Mouse (Mus musculus) erythroid progenitor cell, adult 5-6 weeks (primary cell): ENCODE results near the gene Sp2. TPM values are rescaled to one million over a fixed set of nuclear protein-coding genes. Genes with fewer than 3 reads are reported as not detected.

Source experiments
- ATAC-seq: replicated peaks from 2 replicates; pipeline ENCODE4 v1.8.0; 2016; ENCODE audit warnings: moderate number of reproducible peaks, mild to moderate bottlenecking, moderate TSS enrichment, inconsistent platforms; ENCODE audit not compliant: poor library complexity, low FRiP score, severe bottlenecking
- total RNA-seq, 2 experiments: library from RNA; stranded (forward) in 1 of 2; stranded (reverse) in 1 of 2; fragments of 150-400 nt in 1 of 2; fragments of 186-747, 209-891 nt in 1 of 2; gene quantifications; 2 replicates each; pipeline versions ENCODE4 v1.2.3 to v1.2.4; 2015 to 2017; ENCODE audit warnings: low replicate concordance in 2 of 2

Sp2 gene
- total RNA-seq, 2 experiments from 2014 or later, result 27.8 to 52.4 TPM

- ATAC-seq, result no peak
These were observed 7.9 kb downstream of the Sp2 start for GRCm38 (mm10) chr11:96974813-96975212.

DNA sequence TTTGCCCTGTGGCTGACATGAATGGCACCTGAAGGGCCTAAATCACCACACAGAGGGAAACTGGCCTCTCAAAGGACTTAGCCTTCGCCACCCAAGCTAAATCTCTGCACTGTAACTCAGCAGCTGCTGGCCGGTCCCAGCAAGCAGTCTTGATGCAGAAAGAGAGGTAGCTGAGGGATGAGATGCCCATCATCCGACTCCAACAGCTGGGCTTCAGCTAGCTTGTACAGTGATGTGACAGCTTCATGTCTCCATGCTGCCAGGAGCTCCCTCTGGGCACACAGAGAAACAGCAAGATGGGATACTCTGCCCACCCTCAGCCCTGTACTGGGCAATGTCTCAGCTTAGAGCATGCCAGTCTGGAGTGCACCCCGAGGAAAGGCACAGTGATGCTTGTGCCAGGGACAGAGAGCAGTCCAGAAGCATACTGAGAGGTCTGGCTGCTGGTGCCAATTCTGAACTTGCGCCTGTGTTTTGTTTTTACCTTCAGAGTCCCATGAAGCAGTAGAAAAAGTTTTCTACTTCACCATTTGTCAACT, 9.3 kb downstream of the Sp2 start:
- no peak for ATAC-seq

- ATAC-seq, result no peak
These were observed 9.9 kb downstream of the Sp2 start for GRCm38 (mm10) chr11:96972906-96973305.

- no peak for ATAC-seq
These were observed 12.4 kb downstream of the Sp2 start for GRCm38 (mm10) chr11:96970341-96970740.

GRCm38 (mm10) chr11:96969746-96970145, 13.0 kb downstream of the Sp2 start:
- no peak for ATAC-seq

- peak; percentile 41 for ATAC-seq
These were observed 13.5 kb downstream of the Sp2 start for GRCm38 (mm10) chr11:96969280-96969722.

GRCm38 (mm10) chr11:96968476-96968875, 14.3 kb downstream of the Sp2 start:
- ATAC-seq, result no peak

DNA sequence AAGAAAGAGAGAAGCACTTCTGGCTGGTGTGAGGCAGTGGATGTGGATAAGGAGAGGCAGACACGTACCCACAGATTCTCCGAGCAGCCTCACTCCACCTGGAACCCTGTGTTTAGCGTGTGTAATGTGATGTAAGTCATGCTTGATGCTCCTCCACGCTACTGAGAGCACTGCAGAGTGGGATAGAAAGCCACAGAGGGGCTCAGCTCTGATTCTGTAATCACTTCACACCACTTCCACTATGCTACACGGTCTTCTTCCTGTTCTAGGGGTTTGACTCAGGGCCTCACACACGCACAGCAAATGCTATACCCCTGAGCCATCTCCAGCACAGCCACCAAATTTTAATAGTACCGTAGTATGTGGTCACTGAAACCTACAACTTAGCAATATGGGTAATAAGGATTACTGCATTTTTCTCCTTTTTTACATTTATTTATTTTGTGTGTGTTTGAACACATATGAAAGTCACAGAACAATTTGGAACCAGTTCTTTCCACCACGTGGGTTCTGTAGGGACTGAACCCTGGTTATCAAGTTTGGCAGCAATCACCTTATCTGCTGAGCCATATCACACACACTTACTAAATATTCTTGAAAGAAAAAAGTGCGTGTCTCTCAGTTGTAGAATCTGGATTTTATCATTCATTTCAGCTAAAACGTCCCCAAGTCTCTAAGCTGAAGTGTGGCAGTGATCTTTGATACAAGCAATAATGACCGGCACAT, 15.1 kb downstream of the Sp2 start:
- ATAC-seq, result 0 out of 2 replicates have a peak, but pooled peaks have one; percentile 25

DNA sequence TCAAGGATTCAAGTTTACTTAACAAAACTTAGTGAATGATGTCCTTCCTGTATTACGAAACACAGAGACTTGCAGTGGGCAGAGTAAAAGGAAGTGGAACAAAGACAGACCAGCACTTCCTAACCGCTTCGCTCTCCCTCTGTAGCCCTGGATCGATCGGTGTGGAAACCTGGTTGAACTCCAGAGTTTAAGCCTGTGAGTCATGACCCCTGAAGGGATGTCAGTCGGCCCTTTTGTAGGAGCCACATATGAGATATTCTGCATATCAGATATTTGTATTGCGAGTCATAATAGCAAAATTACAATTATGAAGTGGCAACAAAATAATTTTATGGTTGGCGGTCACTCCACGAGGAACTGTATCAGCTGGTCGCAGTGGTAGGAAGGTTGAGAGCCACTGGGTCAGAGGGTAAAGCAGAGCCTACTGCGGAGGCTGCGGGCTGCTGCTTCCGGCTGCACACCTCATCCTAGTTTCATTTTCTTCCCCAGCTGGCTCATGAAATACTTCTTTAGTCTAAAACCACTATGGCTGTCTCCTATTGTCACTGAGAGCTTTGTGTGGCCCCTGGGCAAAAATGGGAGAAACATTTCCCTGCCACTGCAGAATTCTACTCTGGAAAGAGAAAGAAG, 15.7 kb downstream of the Sp2 start:
- no peak for ATAC-seq

DNA sequence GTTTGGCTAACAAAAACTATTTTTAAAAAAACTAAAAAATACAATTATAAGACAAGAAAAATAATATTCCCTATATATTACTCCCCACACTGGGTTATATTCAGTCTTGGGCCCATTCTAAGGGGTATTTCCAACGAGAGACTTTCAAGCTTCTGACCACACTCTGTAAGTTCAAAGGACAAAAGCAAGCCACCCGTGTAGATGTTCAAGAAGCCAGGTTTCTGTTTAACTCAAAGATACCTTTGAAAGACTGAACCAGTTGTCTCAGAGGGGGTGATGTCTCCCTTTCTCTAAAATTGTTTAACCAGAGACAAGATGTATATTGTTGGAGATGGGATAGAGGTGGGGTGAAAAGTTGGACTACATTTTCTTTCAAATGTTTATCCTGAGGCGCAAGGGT, 16.6 kb downstream of the Sp2 start:
- ATAC-seq, result no peak

DNA sequence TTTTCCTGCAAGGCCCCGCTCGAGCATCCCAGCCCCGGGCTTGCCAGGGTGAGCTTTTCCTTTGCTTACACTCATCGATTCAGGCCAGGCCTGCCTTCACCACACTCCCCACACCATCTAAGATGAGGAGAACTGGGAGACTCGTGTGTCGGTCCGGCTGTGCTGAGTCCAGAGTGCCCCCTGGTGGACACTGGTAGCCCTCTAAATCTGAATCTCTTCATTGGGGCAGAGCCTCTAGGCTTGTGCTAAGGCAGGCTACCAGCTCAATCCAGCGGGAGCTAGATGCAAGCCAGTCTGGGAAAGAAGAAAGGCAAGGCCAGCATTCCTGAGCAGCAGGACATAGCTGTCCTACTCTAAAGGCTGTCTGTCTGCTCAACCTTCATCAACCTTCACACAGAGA, 19.2 kb downstream of the Sp2 start:
- ATAC-seq, result peak; percentile 89

DNA sequence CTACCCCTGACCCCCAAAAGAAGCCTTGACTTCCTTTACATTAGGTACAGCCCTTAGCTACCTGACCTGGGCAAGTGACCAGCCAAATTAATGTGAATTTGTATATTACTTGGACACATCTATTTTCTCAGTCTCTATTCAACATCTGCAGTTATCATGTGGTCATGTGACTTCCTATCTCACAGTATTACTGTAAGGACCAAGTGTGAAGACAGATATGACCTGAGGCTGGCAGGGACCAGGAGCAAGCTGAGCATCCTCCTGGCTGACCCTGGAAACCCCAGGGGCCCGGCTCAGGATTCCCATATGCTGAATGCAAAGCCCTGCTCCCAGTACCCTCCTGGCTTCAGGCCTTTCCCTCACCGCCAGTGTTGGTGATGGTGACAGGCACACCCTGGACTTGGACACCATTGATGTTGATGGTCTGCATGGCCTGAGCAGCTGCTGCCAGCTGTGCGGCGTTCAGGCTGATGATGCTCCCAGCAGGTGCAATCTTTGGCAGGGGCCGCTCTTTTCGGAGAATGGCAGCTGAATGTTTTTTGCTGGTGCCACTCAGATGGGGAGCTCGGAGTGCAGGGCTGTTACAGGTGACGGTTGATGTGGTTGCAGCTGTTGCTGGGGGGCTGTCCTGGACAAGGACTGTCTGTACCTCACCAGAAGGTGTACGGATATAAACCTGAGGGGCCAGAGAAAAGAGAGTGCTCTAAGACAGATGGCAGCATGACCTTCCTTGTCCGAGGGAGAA, 25.5 kb downstream of the Sp2 start:
- ATAC-seq, result peak; percentile 53

DNA sequence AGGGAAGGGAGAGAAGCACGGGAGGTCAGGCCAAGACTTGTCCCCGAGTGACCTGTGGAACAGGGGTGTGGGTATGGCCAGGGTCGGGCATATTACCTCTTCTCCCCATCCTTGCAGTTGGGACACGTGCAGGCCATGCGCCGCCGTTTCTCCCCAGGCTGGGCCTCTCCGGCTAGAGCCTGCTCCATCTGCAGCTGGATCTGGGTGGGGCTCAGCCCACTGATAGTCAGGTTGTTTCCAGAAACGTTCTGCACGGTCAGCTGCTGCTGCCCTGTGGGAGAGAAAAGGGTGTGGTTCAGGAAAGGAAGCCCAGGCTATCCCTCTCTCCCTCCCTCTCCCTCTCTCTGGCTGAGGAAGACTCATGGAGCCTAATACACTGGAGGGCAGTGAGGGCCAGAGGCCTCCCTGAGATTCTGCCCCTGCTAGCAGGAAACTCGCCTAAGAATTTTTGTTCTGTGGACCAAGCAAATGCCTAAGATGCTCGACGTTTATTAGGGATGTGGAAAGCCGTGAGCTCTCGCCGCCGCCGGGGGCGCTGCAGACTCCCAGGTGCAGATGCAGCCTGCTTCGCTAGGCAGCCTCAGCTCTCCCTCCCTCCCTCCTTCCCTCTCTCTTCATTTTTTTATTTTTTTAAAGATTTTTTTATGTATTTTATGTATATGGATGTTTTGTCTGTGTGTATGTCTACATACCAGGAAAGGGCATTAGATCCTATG, 26.6 kb downstream of the Sp2 start:
- peak; percentile 81 for ATAC-seq

DNA sequence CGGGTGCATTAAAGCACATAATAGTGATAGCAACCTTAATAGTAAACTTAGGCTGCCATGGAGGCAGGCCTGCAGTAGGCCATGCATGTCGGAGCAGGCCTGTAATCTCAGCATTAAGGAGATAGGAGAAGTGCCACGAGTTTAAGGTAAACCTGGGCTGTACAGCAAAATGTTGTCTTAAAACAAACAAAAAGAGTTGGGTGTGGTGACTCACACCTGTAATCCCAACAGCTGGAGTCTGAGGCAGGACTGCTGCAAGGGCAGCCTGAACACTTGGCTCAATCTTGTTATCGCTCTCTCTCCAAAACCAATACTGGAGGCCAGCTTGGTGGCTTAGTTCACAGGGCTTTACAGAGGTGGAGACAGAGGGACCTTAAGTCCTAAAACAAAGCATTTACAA, 27.7 kb downstream of the Sp2 start:
- no peak for ATAC-seq

DNA sequence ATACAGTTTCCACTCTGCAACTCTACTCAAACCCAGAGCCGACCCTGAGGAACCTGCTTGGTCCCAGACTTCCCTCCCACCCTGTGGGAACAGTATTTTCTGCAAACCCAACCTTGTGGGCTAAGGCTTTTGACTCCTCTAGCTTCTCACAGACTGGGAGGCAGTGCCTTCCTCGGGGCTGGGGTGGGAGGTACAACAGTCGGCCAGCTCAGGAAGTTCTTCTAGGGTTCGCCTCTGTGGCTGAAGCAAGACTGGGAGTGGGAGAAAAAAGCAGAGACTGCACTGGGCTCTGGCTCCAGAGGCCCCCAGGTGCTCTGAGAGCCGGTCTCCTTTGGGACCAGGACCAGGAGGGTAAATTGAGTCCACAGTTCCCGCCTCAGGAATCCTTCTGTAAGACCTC, 29.9 kb downstream of the Sp2 start:
- ATAC-seq, result no peak

DNA sequence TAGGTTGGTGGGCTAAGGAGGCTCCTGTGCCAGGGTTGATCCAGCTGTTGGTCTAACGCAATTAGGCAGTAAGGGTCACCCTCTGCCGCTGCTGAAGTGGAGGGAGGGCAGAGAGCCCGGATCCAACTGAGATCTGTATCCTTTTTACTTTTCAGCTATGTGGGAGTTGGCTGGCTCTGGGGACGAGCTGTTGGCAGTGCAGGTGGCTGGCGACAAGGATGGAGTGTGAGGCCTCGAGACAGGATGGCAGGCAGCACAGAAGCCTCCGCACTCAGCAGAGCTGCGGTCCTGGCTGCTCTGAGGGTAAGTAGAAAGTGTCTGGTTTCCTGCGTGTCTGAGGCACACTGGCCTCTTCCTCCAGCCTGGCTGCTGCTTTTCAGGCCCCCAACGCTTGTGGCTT, 30.3 kb downstream of the Sp2 start:
- no peak for ATAC-seq

- no peak for ATAC-seq
These were observed 32.0 kb downstream of the Sp2 start for GRCm38 (mm10) chr11:96950767-96951166.

DNA sequence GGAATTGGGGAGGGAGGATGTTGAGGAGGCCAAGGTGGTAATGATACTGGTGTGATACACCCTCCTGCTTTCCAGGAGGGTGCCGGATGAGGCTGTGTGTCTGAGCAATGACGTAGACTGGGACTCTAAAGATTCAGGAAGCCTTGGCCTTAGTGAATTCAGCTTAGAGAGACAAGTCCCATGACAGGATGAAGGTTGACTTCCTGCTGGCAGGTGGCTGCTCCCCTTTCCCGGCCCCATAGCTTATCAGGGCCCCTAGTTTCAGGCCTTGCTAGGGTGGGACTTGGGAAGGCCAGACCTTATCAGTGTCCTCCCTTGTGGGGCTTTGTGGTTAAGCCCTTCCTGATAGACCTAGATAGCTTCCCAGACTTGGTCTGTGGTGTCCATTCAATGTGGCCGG, 34.9 kb downstream of the Sp2 start:
- peak; percentile 70 for ATAC-seq

DNA sequence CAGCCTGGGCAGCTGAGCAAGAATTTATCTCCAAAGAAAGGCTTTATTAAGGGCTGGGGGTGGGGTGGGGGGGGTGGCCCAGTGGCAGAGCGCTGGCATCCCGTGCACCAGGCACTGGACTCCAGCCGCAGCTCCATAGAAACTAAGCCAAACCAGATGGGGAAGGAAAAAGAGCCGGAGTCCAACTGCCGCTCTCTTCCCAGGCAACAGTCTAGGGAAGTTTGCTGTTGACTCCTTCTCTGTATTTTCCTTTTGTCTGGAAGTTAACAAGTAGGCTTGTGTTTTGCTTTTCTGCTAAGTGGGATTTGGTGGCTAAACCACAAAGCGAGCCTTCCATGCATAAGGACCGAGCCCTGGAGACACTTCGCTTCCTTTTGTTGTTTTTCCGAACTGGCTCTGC, 36.3 kb downstream of the Sp2 start:
- no peak for ATAC-seq
